Mouse (Mus musculus) heart, embryonic 15.5 days (tissue): ENCODE data around the gene Map3k20. TPM values are rescaled to one million over a fixed set of nuclear protein-coding genes. Genes with fewer than 3 reads are reported as not detected.

Experiments used
- ATAC-seq: fragments of 200-750 bp; cut with Nextera tagmentation; replicated peaks from 2 replicates; pipeline ENCODE4 v1.8.0; 2017; ENCODE audit warnings: low read depth, moderate TSS enrichment; ENCODE audit not compliant: insufficient number of reproducible peaks, insufficient read depth, low FRiP score
- H3K27ac ChIP-seq: fragments of 300-500 bp; sonication (generic); 2 replicates; pipeline ENCODE4 v1.5.1; 2015; ENCODE audit warnings: mild to moderate bottlenecking, inconsistent platforms
- H3K27me3 ChIP-seq: fragments of 300-500 bp; sonication (generic); 2 replicates; pipeline ENCODE4 v1.6.1; 2015; ENCODE audit warnings: inconsistent platforms
- H3K36me3 ChIP-seq: fragments of 300-500 bp; sonication (generic); 2 replicates; pipeline ENCODE4 v1.6.1; 2015; ENCODE audit warnings: mild to moderate bottlenecking, inconsistent platforms
- H3K4me1 ChIP-seq: fragments of 300-500 bp; sonication (generic); replicated peaks from 2 replicates; pipeline ENCODE4 v1.6.1; 2015; ENCODE audit warnings: inconsistent platforms
- H3K4me2 ChIP-seq: fragments of 300-500 bp; sonication (generic); 2 replicates; pipeline ENCODE4 v1.6.1; 2015; ENCODE audit warnings: inconsistent platforms, mild to moderate bottlenecking, moderate library complexity
- H3K4me3 ChIP-seq: fragments of 300-500 bp; sonication (generic); 2 replicates; pipeline ENCODE4 v1.5.1; 2015; ENCODE audit warnings: mild to moderate bottlenecking, inconsistent platforms
- H3K9ac ChIP-seq: fragments of 300-500 bp; sonication (generic); 2 replicates; pipeline ENCODE4 v1.6.1; 2015; ENCODE audit warnings: mild to moderate bottlenecking, inconsistent platforms
- H3K9me3 ChIP-seq: fragments of 300-500 bp; sonication (generic); replicated peaks from 2 replicates; pipeline ENCODE4 v1.6.1; 2016; ENCODE audit warnings: inconsistent platforms
- WGBS: fragments of 180-500 bp; shearing (Covaris S2); methylation state at CpG from one replicate; pipeline ENCODE4 v1.1.7; 2015; ENCODE audit warnings: mixed read lengths; 5-methylcytosine and 5-hydroxymethylcytosine counted together
- polyA plus RNA-seq: library from polyadenylated mRNA; unstranded; fragments of >200 nt; fragmentation: Nextera tagmentation; extraction: Ambion mirVana; gene quantifications from 2 replicates; pipeline ENCODE4 v1.2.1, GENCODE M21; 2015

Gene Map3k20
- polyA plus RNA-seq, 1 experiment from 2014 or later, result 46.4 TPM

GRCm38 (mm10) chr2:72252510-72253505, 32.6 kb upstream of the Map3k20 start:
- H3K4me1 ChIP-seq, result peaks cover 23% of the 10 kb centered on the region
- H3K9me3 ChIP-seq, result no peaks in the 10 kb centered on the region
- 74% methylated on average over 18 of the region's 18 CpGs for WGBS
- H3K4me3 ChIP-seq, result no peak overlapping the region
- no peak overlapping the region for H3K27ac ChIP-seq
- no peak overlapping the region for H3K9ac ChIP-seq
- no peak for ATAC-seq
- no peaks in the 10 kb centered on the region for H3K36me3 ChIP-seq
- H3K27me3 ChIP-seq, result no peaks in the 10 kb centered on the region
- H3K4me2 ChIP-seq, result no peak overlapping the region

- H3K9me3 ChIP-seq, result no peaks in the 10 kb centered on the region
- ATAC-seq, result no peak
- H3K27ac ChIP-seq, result peak overlapping the region; percentile 50
- peaks cover 23% of the 10 kb centered on the region for H3K4me1 ChIP-seq
- no peaks in the 10 kb centered on the region for H3K27me3 ChIP-seq
- no peaks in the 10 kb centered on the region for H3K36me3 ChIP-seq
- 51% methylated on average over 4 of the region's 4 CpGs for WGBS
- H3K4me2 ChIP-seq, result no peak overlapping the region
- no peak overlapping the region for H3K4me3 ChIP-seq
- no peak overlapping the region for H3K9ac ChIP-seq
These were observed 31.6 kb upstream of the Map3k20 start for GRCm38 (mm10) chr2:72253882-72254281.

- H3K9ac ChIP-seq, result no peak overlapping the region
These were observed 30.4 kb upstream of the Map3k20 start for GRCm38 (mm10) chr2:72254813-72255582.

GRCm38 (mm10) chr2:72260704-72261103, 24.7 kb upstream of the Map3k20 start:
- WGBS, result 91% methylated on average over 1 of the region's 1 CpGs
- Histone ChIP-seq H3K4me2 (no peak overlapping the region), H3K36me3 (no peaks in the 10 kb centered on the region), H3K27ac (no peak overlapping the region), H3K9me3 (no peaks in the 10 kb centered on the region), H3K27me3 (no peaks in the 10 kb centered on the region), H3K9ac (no peak overlapping the region), H3K4me3 (no peak overlapping the region), H3K4me1 (peaks cover 4% of the 10 kb centered on the region)
- ATAC-seq, result no peak

More at GRCm38 (mm10) chr2:72254813-72255582, 30.4 kb upstream of the Map3k20 start:
- no peaks in the 10 kb centered on the region for H3K9me3 ChIP-seq
- H3K36me3 ChIP-seq, result no peaks in the 10 kb centered on the region
- no peak for ATAC-seq
- WGBS, result 21% methylated on average over 14 of the region's 14 CpGs
- H3K4me3 ChIP-seq, result peak overlapping the region; percentile 14
- peaks cover 23% of the 10 kb centered on the region for H3K4me1 ChIP-seq
- peak overlapping the region; percentile 50 for H3K27ac ChIP-seq
- H3K4me2 ChIP-seq, result peak overlapping the region; percentile 47
- no peaks in the 10 kb centered on the region for H3K27me3 ChIP-seq

GRCm38 (mm10) chr2:72262814-72263480, 22.5 kb upstream of the Map3k20 start:
- Histone ChIP-seq H3K4me2 (no peak overlapping the region), H3K4me3 (no peak overlapping the region), H3K9ac (no peak overlapping the region), H3K27me3 (no peaks in the 10 kb centered on the region), H3K36me3 (no peaks in the 10 kb centered on the region), H3K9me3 (no peaks in the 10 kb centered on the region), H3K4me1 (no peaks in the 10 kb centered on the region), H3K27ac (no peak overlapping the region)
- ATAC-seq, result no peak; the same call in 1 of the 2 replicates
- 77% methylated on average over 6 of the region's 6 CpGs for WGBS

GRCm38 (mm10) chr2:72267390-72267789, 18.0 kb upstream of the Map3k20 start:
- Histone ChIP-seq H3K9ac (no peak overlapping the region), H3K27me3 (no peaks in the 10 kb centered on the region), H3K9me3 (no peaks in the 10 kb centered on the region), H3K4me2 (no peak overlapping the region), H3K4me3 (no peak overlapping the region), H3K4me1 (peaks cover 8% of the 10 kb centered on the region; the same call in 1 of the 2 replicates), H3K27ac (no peak overlapping the region), H3K36me3 (no peaks in the 10 kb centered on the region)
- no peak for ATAC-seq
- 86% methylated on average over 6 of the region's 6 CpGs for WGBS

GRCm38 (mm10) chr2:72269651-72270341, 15.6 kb upstream of the Map3k20 start:
- no peaks in the 10 kb centered on the region for H3K9me3 ChIP-seq
- no peak overlapping the region for H3K4me3 ChIP-seq
- peak; percentile 90 for ATAC-seq
- no peaks in the 10 kb centered on the region for H3K36me3 ChIP-seq
- H3K4me1 ChIP-seq, result peaks cover 8% of the 10 kb centered on the region; the same call in 1 of the 2 replicates
- peak overlapping the region; percentile 87 for H3K27ac ChIP-seq
- H3K4me2 ChIP-seq, result peak overlapping the region; percentile 5
- H3K27me3 ChIP-seq, result no peaks in the 10 kb centered on the region
- no peak overlapping the region for H3K9ac ChIP-seq
- 40% methylated on average over 4 of the region's 4 CpGs for WGBS

GRCm38 (mm10) chr2:72278247-72278873, 7.1 kb upstream of the Map3k20 start:
- ATAC-seq, result no peak

GRCm38 (mm10) chr2:72280524-72280923, 4.9 kb upstream of the Map3k20 start:
- WGBS, result 89% methylated on average over 5 of the region's 5 CpGs
- no peaks in the 10 kb centered on the region for H3K9me3 ChIP-seq
- H3K4me1 ChIP-seq, result peaks cover 15% of the 10 kb centered on the region
- ATAC-seq, result no peak
- no peaks in the 10 kb centered on the region for H3K27me3 ChIP-seq
- H3K9ac ChIP-seq, result no peak overlapping the region
- H3K4me2 ChIP-seq, result no peak overlapping the region
- no peak overlapping the region for H3K4me3 ChIP-seq
- no peak overlapping the region for H3K27ac ChIP-seq
- H3K36me3 ChIP-seq, result no peaks in the 10 kb centered on the region

More at GRCm38 (mm10) chr2:72278247-72278873, 7.1 kb upstream of the Map3k20 start:
- Histone ChIP-seq H3K4me2 (no peak overlapping the region), H3K9me3 (no peaks in the 10 kb centered on the region), H3K27ac (no peak overlapping the region), H3K4me3 (no peak overlapping the region), H3K36me3 (no peaks in the 10 kb centered on the region), H3K27me3 (no peaks in the 10 kb centered on the region), H3K4me1 (peaks cover 4% of the 10 kb centered on the region), H3K9ac (no peak overlapping the region)
- 71% methylated on average over 4 of the region's 4 CpGs for WGBS

GRCm38 (mm10) chr2:72281971-72282370, 3.5 kb upstream of the Map3k20 start:
- Histone ChIP-seq H3K4me3 (no peak overlapping the region), H3K4me1 (peaks cover 15% of the 10 kb centered on the region), H3K27ac (no peak overlapping the region), H3K9ac (no peak overlapping the region), H3K9me3 (no peaks in the 10 kb centered on the region), H3K36me3 (no peaks in the 10 kb centered on the region), H3K27me3 (no peaks in the 10 kb centered on the region), H3K4me2 (no peak overlapping the region)
- WGBS, result 86% methylated on average over 14 of the region's 14 CpGs
- ATAC-seq, result no peak
